Mouse (Mus musculus) heart, embryonic 14.5 days (tissue): Measurements from ENCODE around the gene Syt7. TPM values are rescaled to one million over a fixed set of nuclear protein-coding genes. Genes with fewer than 3 reads are reported as not detected.

ENCODE experiments used
- ATAC-seq: fragments of 200-750 bp; cut with Nextera tagmentation; 2 replicates; pipeline ENCODE4 v1.8.0; 2017; ENCODE audit warnings: low read depth, moderate TSS enrichment; ENCODE audit not compliant: insufficient number of reproducible peaks, insufficient read depth, low FRiP score
- H3K27ac ChIP-seq, 2 experiments: fragments of 200-500 bp in 1 of 2; fragments of 300-500 bp in 1 of 2; sonication (generic) in 1 of 2; replicated peaks in 1 of 2; 2 replicates each; pipeline ENCODE4 v1.5.1; 2012 to 2014; ENCODE audit warnings: low read depth in 2 of 2, low read length in 2 of 2, control low read depth in 1 of 2, mild to moderate bottlenecking in 1 of 2, mixed read lengths in 1 of 2; ENCODE audit not compliant: control insufficient read depth in 1 of 2, insufficient read depth in 1 of 2
- H3K27me3 ChIP-seq: fragments of 300-500 bp; sonication (generic); 2 replicates; pipeline ENCODE4 v1.6.1; 2014; ENCODE audit warnings: mild to moderate bottlenecking, low read length, control low read depth; ENCODE audit not compliant: control insufficient read depth, insufficient read depth
- H3K36me3 ChIP-seq: fragments of 300-500 bp; sonication (generic); 2 replicates; pipeline ENCODE4 v1.6.1; 2014; ENCODE audit warnings: mild to moderate bottlenecking, control low read depth, low read length, mixed read lengths; ENCODE audit not compliant: control insufficient read depth, insufficient read depth
- H3K4me1 ChIP-seq, 2 experiments: fragments of 200-500 bp in 1 of 2; fragments of 300-500 bp in 1 of 2; sonication (generic) in 1 of 2; 2 replicates each; pipeline ENCODE4 v1.6.1; 2012 to 2014; ENCODE audit warnings: low read length in 2 of 2, control low read depth in 1 of 2, mixed read lengths in 1 of 2; ENCODE audit not compliant: control insufficient read depth in 2 of 2, insufficient read depth in 2 of 2
- H3K4me2 ChIP-seq: fragments of 300-500 bp; sonication (generic); 2 replicates; pipeline ENCODE4 v1.6.1; 2014; ENCODE audit warnings: mild to moderate bottlenecking, low read length
- H3K4me3 ChIP-seq, 2 experiments: fragments of 200-500 bp in 1 of 2; fragments of 300-500 bp in 1 of 2; sonication (generic) in 1 of 2; 2 replicates each; pipeline ENCODE4 v1.5.1; 2012 to 2014; ENCODE audit warnings: low read length in 2 of 2, mild to moderate bottlenecking in 2 of 2, control low read depth in 1 of 2, low read depth in 1 of 2, moderate library complexity in 1 of 2; ENCODE audit not compliant: control insufficient read depth in 1 of 2, insufficient read depth in 1 of 2
- H3K9ac ChIP-seq: fragments of 300-500 bp; sonication (generic); 2 replicates; pipeline ENCODE4 v1.6.1; 2014; ENCODE audit warnings: mild to moderate bottlenecking, low read length
- H3K9me3 ChIP-seq: fragments of 300-500 bp; sonication (generic); 2 replicates; pipeline ENCODE4 v1.6.1; 2016; ENCODE audit warnings: low read length, control low read depth; ENCODE audit not compliant: control insufficient read depth
- WGBS: fragments of 180-500 bp; shearing (Covaris S2); extraction: QIAGEN DNeasy Blood & Tissue Kit; methylation state at CpG from one replicate; pipeline ENCODE4 v1.1.7; 2014; 5-methylcytosine and 5-hydroxymethylcytosine counted together
- polyA plus RNA-seq: library from polyadenylated mRNA; unstranded; fragments of >200 nt; fragmentation: Nextera tagmentation; extraction: Ambion mirVana; gene quantifications from 2 replicates; pipeline ENCODE4 v1.2.1, GENCODE M21; 2014

Gene Syt7
- polyA plus RNA-seq, 1 experiment from 2014 or later, result 0.92 TPM

- no peak for ATAC-seq
- Histone ChIP-seq H3K4me1 (peaks cover 0 to 3% of the 10 kb centered on the region in 2 experiments; a peak in 3 of 4 replicates), H3K27me3 (0 out of 2 replicates have a peak, but pooled peaks cover 3% of the 10 kb centered on the region), H3K9me3 (no peaks in the 10 kb centered on the region), H3K9ac (no peak overlapping the region), H3K27ac (no peak overlapping the region), H3K4me3 (no peak overlapping the region), H3K36me3 (no peaks in the 10 kb centered on the region), H3K4me2 (no peak overlapping the region)
- WGBS, result 51% methylated on average over 5 of the region's 5 CpGs
These were observed 41.1 kb upstream of the Syt7 start for GRCm38 (mm10) chr19:10347628-10348273.

- no peak overlapping the region for H3K27ac ChIP-seq
- H3K4me1 ChIP-seq, result peaks cover 3 to 4% of the 10 kb centered on the region in 2 experiments; a peak in 1 of 4 replicates
- 68% methylated on average over 7 of the region's 7 CpGs for WGBS
- no peak overlapping the region for H3K4me2 ChIP-seq
- no peak overlapping the region for H3K9ac ChIP-seq
- H3K36me3 ChIP-seq, result no peaks in the 10 kb centered on the region
- no peak for ATAC-seq
- peaks cover 4% of the 10 kb centered on the region; the same call in 1 of the 2 replicates for H3K27me3 ChIP-seq
- no peaks in the 10 kb centered on the region for H3K9me3 ChIP-seq
- H3K4me3 ChIP-seq, result no peak overlapping the region
These were observed 36.7 kb upstream of the Syt7 start for GRCm38 (mm10) chr19:10352218-10352617.

GRCm38 (mm10) chr19:10354830-10355229, 34.1 kb upstream of the Syt7 start:
- Histone ChIP-seq H3K4me1 (peaks cover 3 to 5% of the 10 kb centered on the region in 2 experiments; a peak in 1 of 4 replicates), H3K9me3 (no peaks in the 10 kb centered on the region), H3K9ac (no peak overlapping the region), H3K4me2 (no peak overlapping the region), H3K4me3 (no peak overlapping the region), H3K27ac (no peak overlapping the region), H3K27me3 (peaks cover 11% of the 10 kb centered on the region; the same call in 1 of the 2 replicates), H3K36me3 (no peaks in the 10 kb centered on the region)
- ATAC-seq, result no peak
- WGBS, result 60% methylated on average over 2 of the region's 2 CpGs

- Histone ChIP-seq H3K9me3 (no peaks in the 10 kb centered on the region), H3K27ac (no peak overlapping the region), H3K4me3 (no peak overlapping the region), H3K27me3 (peaks cover 11% of the 10 kb centered on the region; the same call in 1 of the 2 replicates), H3K9ac (no peak overlapping the region), H3K4me2 (no peak overlapping the region), H3K36me3 (no peaks in the 10 kb centered on the region), H3K4me1 (peaks cover 3 to 5% of the 10 kb centered on the region in 2 experiments; a peak in 1 of 4 replicates)
- 10% methylated on average over 12 of the region's 12 CpGs for WGBS
- no peak for ATAC-seq
These were observed 31.9 kb upstream of the Syt7 start for GRCm38 (mm10) chr19:10356845-10357503.

- Histone ChIP-seq H3K4me2 (no peak overlapping the region), H3K27ac (no peak overlapping the region), H3K27me3 (peaks cover 17% of the 10 kb centered on the region), H3K9me3 (no peaks in the 10 kb centered on the region), H3K9ac (no peak overlapping the region), H3K4me1 (peaks cover 3 to 5% of the 10 kb centered on the region in 2 experiments; a peak in 1 of 4 replicates), H3K36me3 (no peaks in the 10 kb centered on the region), H3K4me3 (no peak overlapping the region)
- WGBS, result 72% methylated on average over 8 of the region's 8 CpGs
- no peak for ATAC-seq
These were observed 29.6 kb upstream of the Syt7 start for GRCm38 (mm10) chr19:10359105-10359946.

- 54% methylated on average over 6 of the region's 6 CpGs for WGBS
- Histone ChIP-seq H3K4me1 (no peaks in the 10 kb centered on the region), H3K27ac (no peak overlapping the region), H3K4me2 (no peak overlapping the region), H3K4me3 (no peak overlapping the region), H3K36me3 (no peaks in the 10 kb centered on the region), H3K27me3 (peaks cover 14% of the 10 kb centered on the region), H3K9me3 (no peaks in the 10 kb centered on the region), H3K9ac (no peak overlapping the region)
- ATAC-seq, result no peak
These were observed 26.3 kb upstream of the Syt7 start for GRCm38 (mm10) chr19:10362473-10363129.

- peaks cover 11% of the 10 kb centered on the region for H3K27me3 ChIP-seq
- H3K9me3 ChIP-seq, result no peaks in the 10 kb centered on the region
- WGBS, result 33% methylated on average over 7 of the region's 7 CpGs
- no peak overlapping the region for H3K4me3 ChIP-seq
- ATAC-seq, result no peak
- no peak overlapping the region for H3K9ac ChIP-seq
- no peak overlapping the region for H3K4me2 ChIP-seq
- H3K27ac ChIP-seq, result no peak overlapping the region
- H3K4me1 ChIP-seq, result no peaks in the 10 kb centered on the region
- no peaks in the 10 kb centered on the region for H3K36me3 ChIP-seq
These were observed 25.0 kb upstream of the Syt7 start for GRCm38 (mm10) chr19:10363869-10364268.
